Mouse (Mus musculus): ENCODE data around the gene Ano4. TPM values are rescaled to one million over a fixed set of nuclear protein-coding genes. Genes with fewer than 3 reads are reported as not detected.

Ano4 gene
- polyA plus RNA-seq, 1 experiment from 2014 or later = 1.6 TPM

GRCm38 (mm10) chr10:89196444-89196843 is 148.1 kb downstream of the Ano4 start:
- Histone ChIP-seq H3K9ac (no peak overlapping the region), H3K27me3 (no peaks in the 10 kb centered on the region), H3K4me3 (replicated peaks) (no peak overlapping the region), H3K4me1 (no peaks in the 10 kb centered on the region), H3K9me3 (no peaks in the 10 kb centered on the region), H3K36me3 (replicated peaks) (no peaks in the 10 kb centered on the region), H3K27ac (no peak overlapping the region), H3K4me2 (no peak overlapping the region)
- WGBS = 89% methylated on average over 10 of the region's 10 CpGs
- no peak for ATAC-seq (ENCODE audit: low FRiP score)

- no peak overlapping the region for H3K9ac ChIP-seq
- no peaks in the 10 kb centered on the region for H3K36me3 ChIP-seq (replicated peaks)
- no peak overlapping the region for H3K4me3 ChIP-seq (replicated peaks)
- H3K4me2 ChIP-seq = no peak overlapping the region
- ATAC-seq (ENCODE audit: low FRiP score) = no peak
- H3K4me1 ChIP-seq = no peaks in the 10 kb centered on the region
- H3K27ac ChIP-seq = no peak overlapping the region
- 76% methylated on average over 3 of the region's 3 CpGs for WGBS
- H3K27me3 ChIP-seq = no peaks in the 10 kb centered on the region
- H3K9me3 ChIP-seq = no peaks in the 10 kb centered on the region
These were observed 149.5 kb downstream of the Ano4 start for GRCm38 (mm10) chr10:89195068-89195467.

DNA sequence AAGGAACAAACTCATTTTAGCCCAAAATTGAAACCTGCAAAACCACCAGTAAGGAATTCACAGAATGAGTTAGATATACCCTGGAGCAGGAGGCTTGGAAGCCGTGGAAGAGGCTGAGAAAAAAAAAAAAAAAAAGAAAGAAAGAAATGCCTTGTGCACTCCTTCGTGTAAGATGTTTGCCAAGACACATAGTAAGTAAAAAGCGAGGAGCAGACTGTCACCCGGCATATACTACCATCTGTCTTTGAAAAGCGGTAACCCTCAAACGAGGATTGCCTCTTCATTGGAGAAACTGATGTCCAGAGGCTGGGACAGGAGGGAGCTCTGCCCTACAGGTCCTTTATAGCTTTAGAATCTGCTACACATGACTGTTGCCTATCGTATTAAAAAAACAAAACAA is 150.1 kb downstream of the Ano4 start:
- Histone ChIP-seq H3K9ac (no peak overlapping the region), H3K4me3 (replicated peaks) (no peak overlapping the region), H3K4me1 (no peaks in the 10 kb centered on the region), H3K9me3 (no peaks in the 10 kb centered on the region), H3K27ac (no peak overlapping the region), H3K36me3 (replicated peaks) (no peaks in the 10 kb centered on the region), H3K27me3 (no peaks in the 10 kb centered on the region), H3K4me2 (no peak overlapping the region)
- ATAC-seq (ENCODE audit: low FRiP score) = no peak
- WGBS = 89% methylated on average over 7 of the region's 7 CpGs

GRCm38 (mm10) chr10:89177921-89178320 is 166.6 kb downstream of the Ano4 start:
- no peak for ATAC-seq (ENCODE audit: low FRiP score)
- Histone ChIP-seq H3K4me1 (no peaks in the 10 kb centered on the region), H3K27ac (no peak overlapping the region), H3K9ac (no peak overlapping the region), H3K36me3 (replicated peaks) (no peaks in the 10 kb centered on the region), H3K4me2 (no peak overlapping the region), H3K4me3 (replicated peaks) (no peak overlapping the region), H3K9me3 (no peaks in the 10 kb centered on the region), H3K27me3 (no peaks in the 10 kb centered on the region)
- WGBS = 80% methylated on average over 4 of the region's 4 CpGs

- Histone ChIP-seq H3K4me1 (no peaks in the 10 kb centered on the region), H3K27ac (no peak overlapping the region), H3K9me3 (peaks cover 4% of the 10 kb centered on the region; the same call in 1 of the 2 replicates), H3K4me2 (no peak overlapping the region), H3K27me3 (no peaks in the 10 kb centered on the region), H3K36me3 (replicated peaks) (no peaks in the 10 kb centered on the region), H3K4me3 (replicated peaks) (no peak overlapping the region), H3K9ac (no peak overlapping the region)
- 81% methylated on average over 1 of the region's 1 CpGs for WGBS
- ATAC-seq (ENCODE audit: low FRiP score) = no peak
These were observed 180.0 kb downstream of the Ano4 start for GRCm38 (mm10) chr10:89164533-89164932.

DNA sequence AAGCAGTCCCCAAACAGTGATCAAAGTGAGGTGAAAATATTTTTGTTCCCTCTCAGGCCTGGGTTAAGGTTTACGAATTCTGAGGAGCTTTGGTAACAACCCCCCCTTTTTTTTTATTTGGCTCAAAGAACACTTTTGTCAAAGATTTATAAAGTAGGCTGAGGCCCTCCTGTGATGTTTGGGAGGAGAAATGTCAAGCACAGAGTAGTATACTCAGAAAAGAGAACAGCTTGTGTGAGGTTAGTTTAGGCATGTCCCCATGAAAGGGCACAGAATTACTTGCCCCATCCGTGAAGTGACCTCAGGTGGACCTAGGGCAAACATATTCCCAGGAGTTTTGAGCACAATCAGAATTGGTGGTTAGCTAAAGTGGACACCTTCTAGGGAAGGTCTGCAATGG is 189.1 kb downstream of the Ano4 start:
- H3K9ac ChIP-seq = no peak overlapping the region
- no peak overlapping the region for H3K4me3 ChIP-seq (replicated peaks)
- H3K9me3 ChIP-seq = no peaks in the 10 kb centered on the region
- H3K4me1 ChIP-seq = no peaks in the 10 kb centered on the region
- H3K4me2 ChIP-seq = no peak overlapping the region
- no peaks in the 10 kb centered on the region for H3K27me3 ChIP-seq
- H3K27ac ChIP-seq = no peak overlapping the region
- H3K36me3 ChIP-seq (replicated peaks) = no peaks in the 10 kb centered on the region
- 76% methylated on average over 2 of the region's 2 CpGs for WGBS
- no peak for ATAC-seq (ENCODE audit: low FRiP score)

- no peak for ATAC-seq (ENCODE audit: low FRiP score)
- Histone ChIP-seq H3K27ac (no peak overlapping the region), H3K9me3 (no peaks in the 10 kb centered on the region), H3K4me2 (no peak overlapping the region), H3K4me3 (replicated peaks) (no peak overlapping the region), H3K27me3 (no peaks in the 10 kb centered on the region), H3K36me3 (replicated peaks) (no peaks in the 10 kb centered on the region), H3K4me1 (no peaks in the 10 kb centered on the region), H3K9ac (no peak overlapping the region)
- WGBS = 86% methylated on average over 2 of the region's 2 CpGs
These were observed 189.6 kb downstream of the Ano4 start for GRCm38 (mm10) chr10:89154797-89155465.

GRCm38 (mm10) chr10:89149166-89149565 is 195.4 kb downstream of the Ano4 start:
- H3K4me2 ChIP-seq = no peak overlapping the region
- no peak overlapping the region for H3K27ac ChIP-seq
- WGBS = 91% methylated on average over 11 of the region's 11 CpGs
- H3K9ac ChIP-seq = no peak overlapping the region
- no peaks in the 10 kb centered on the region for H3K4me1 ChIP-seq
- ATAC-seq (ENCODE audit: low FRiP score) = no peak
- H3K9me3 ChIP-seq = no peaks in the 10 kb centered on the region
- no peaks in the 10 kb centered on the region for H3K27me3 ChIP-seq
- no peaks in the 10 kb centered on the region for H3K36me3 ChIP-seq (replicated peaks)
- no peak overlapping the region for H3K4me3 ChIP-seq (replicated peaks)

- H3K4me3 ChIP-seq (replicated peaks) = no peak overlapping the region
- no peaks in the 10 kb centered on the region; the same call in 1 of the 2 replicates for H3K4me1 ChIP-seq
- H3K27me3 ChIP-seq = no peaks in the 10 kb centered on the region
- no peak overlapping the region for H3K27ac ChIP-seq
- WGBS = 61% methylated on average over 6 of the region's 6 CpGs
- ATAC-seq (ENCODE audit: low FRiP score) = no peak
- H3K9ac ChIP-seq = no peak overlapping the region
- no peaks in the 10 kb centered on the region for H3K36me3 ChIP-seq (replicated peaks)
- no peak overlapping the region for H3K4me2 ChIP-seq
- H3K9me3 ChIP-seq = no peaks in the 10 kb centered on the region
These were observed 223.2 kb downstream of the Ano4 start for GRCm38 (mm10) chr10:89121391-89121790.

DNA sequence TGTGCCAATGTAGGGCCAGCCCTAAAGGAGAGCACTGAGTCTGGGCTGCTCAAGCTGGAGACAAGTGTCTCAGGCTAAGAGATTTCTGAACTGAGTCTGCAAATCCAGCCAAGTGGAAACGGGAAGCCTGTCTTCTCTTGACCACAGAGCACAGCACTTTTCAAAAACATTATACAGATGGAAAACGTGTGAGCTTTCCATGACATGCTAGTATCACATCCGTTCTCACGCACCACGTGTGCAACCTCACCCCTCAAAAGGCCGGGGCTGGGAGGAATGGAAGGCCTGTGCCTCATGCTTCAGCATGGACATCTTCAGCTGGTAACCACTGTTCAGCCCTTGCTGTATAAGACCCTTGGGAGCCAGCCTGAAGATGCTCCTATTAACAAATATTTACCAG is 230.2 kb downstream of the Ano4 start:
- Histone ChIP-seq H3K4me2 (no peak overlapping the region), H3K9me3 (no peaks in the 10 kb centered on the region), H3K27me3 (no peaks in the 10 kb centered on the region), H3K9ac (no peak overlapping the region), H3K36me3 (replicated peaks) (no peaks in the 10 kb centered on the region), H3K4me3 (replicated peaks) (no peak overlapping the region), H3K27ac (no peak overlapping the region), H3K4me1 (no peaks in the 10 kb centered on the region; the same call in none of the 2 replicates)
- no peak for ATAC-seq (ENCODE audit: low FRiP score)
- 90% methylated on average over 6 of the region's 6 CpGs for WGBS

DNA sequence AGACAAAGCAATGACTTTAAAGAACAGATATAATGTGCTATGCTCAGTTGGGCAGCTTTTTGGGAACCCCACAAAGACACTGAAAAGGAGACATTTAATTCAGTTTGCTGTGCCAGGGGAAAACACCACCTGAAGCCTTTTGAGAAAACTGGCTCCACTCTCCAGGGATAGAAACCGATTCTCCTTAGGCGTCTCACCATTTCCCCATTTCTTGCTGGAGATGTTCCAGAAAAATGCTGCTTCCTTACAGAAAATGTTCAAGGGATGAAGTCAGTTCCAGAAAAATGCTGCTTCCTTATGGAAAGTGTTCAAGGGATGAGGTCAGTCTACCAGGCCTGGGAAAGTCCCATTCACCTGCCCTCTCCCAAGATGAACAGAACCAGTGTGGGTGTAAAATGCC is 233.1 kb downstream of the Ano4 start:
- Histone ChIP-seq H3K9ac (no peak overlapping the region), H3K4me3 (replicated peaks) (no peak overlapping the region), H3K9me3 (no peaks in the 10 kb centered on the region), H3K4me2 (no peak overlapping the region), H3K27me3 (no peaks in the 10 kb centered on the region), H3K27ac (no peak overlapping the region), H3K4me1 (no peaks in the 10 kb centered on the region; the same call in 1 of the 2 replicates), H3K36me3 (replicated peaks) (no peaks in the 10 kb centered on the region)
- no peak for ATAC-seq (ENCODE audit: low FRiP score)
- 88% methylated on average over 2 of the region's 2 CpGs for WGBS

- Histone ChIP-seq H3K9me3 (no peaks in the 10 kb centered on the region), H3K4me2 (no peak overlapping the region), H3K27ac (no peak overlapping the region), H3K36me3 (replicated peaks) (no peaks in the 10 kb centered on the region), H3K4me3 (replicated peaks) (no peak overlapping the region), H3K27me3 (no peaks in the 10 kb centered on the region), H3K9ac (no peak overlapping the region), H3K4me1 (no peaks in the 10 kb centered on the region; the same call in 1 of the 2 replicates)
- 70% methylated on average over 1 of the region's 1 CpGs for WGBS
- ATAC-seq (ENCODE audit: low FRiP score) = no peak
These were observed 233.6 kb downstream of the Ano4 start for GRCm38 (mm10) chr10:89110917-89111316.

DNA sequence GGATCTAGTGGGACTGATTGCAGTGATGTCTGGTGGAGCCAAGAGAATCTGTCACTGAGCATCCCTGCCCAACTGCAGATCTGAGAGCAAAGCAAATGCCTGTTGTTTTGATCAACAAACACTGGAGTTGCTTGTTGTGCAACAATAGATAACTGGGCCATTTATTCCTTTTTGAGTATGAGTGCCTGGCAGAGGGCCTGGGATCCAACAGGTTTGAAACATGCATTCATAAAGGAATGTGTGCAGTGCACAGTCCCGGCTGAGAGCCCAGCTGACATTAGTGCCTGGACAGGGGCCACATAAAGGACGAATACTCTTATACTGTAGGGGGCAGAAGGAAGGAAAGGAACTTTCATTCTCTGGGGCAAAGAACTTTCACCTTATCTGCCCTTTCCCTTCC is 241.0 kb downstream of the Ano4 start:
- no peaks in the 10 kb centered on the region for H3K4me1 ChIP-seq
- H3K36me3 ChIP-seq (replicated peaks) = no peaks in the 10 kb centered on the region
- no peak overlapping the region for H3K4me3 ChIP-seq (replicated peaks)
- no peak overlapping the region for H3K4me2 ChIP-seq
- no peak overlapping the region for H3K9ac ChIP-seq
- no peaks in the 10 kb centered on the region for H3K9me3 ChIP-seq
- H3K27ac ChIP-seq = no peak overlapping the region
- H3K27me3 ChIP-seq = no peaks in the 10 kb centered on the region
- 60% methylated on average over 2 of the region's 2 CpGs for WGBS
- no peak for ATAC-seq (ENCODE audit: low FRiP score)
